Mouse (Mus musculus): Measurements from ENCODE around the gene Cryge. TPM values are rescaled to one million over a fixed set of nuclear protein-coding genes. Genes with fewer than 3 reads are reported as not detected.

Gene Cryge
- polyA plus RNA-seq, 1 experiment from 2014 or later = not detected

Other genes starting within 250 kb of the Cryge start
- 9.2 and 10.9 TPM in 2 replicates for gene Plekhm3, start 94.3 kb downstream of the Cryge start, polyA plus RNA-seq (2015; fragmentation: Nextera tagmentation; extraction: Ambion mirVana)
- not detected in 2 replicates for gene Akr1cl, start 18.4 kb downstream of the Cryge start, polyA plus RNA-seq (2015; fragmentation: Nextera tagmentation; extraction: Ambion mirVana)
- not detected in 2 replicates for gene Crygd, start 12.3 kb upstream of the Cryge start, polyA plus RNA-seq (2015; fragmentation: Nextera tagmentation; extraction: Ambion mirVana)
- not detected in 2 replicates for gene Crygc, start 22.5 kb upstream of the Cryge start, polyA plus RNA-seq (2015; fragmentation: Nextera tagmentation; extraction: Ambion mirVana)
- gene Crygb, start 31.1 kb upstream of the Cryge start, polyA plus RNA-seq (2015; fragmentation: Nextera tagmentation; extraction: Ambion mirVana) = not detected in 2 replicates
- gene Cryga, start 52.2 kb upstream of the Cryge start, polyA plus RNA-seq (2015; fragmentation: Nextera tagmentation; extraction: Ambion mirVana) = not detected in 2 replicates
- not detected in 2 replicates for gene Gm28845, start 68.4 kb upstream of the Cryge start, polyA plus RNA-seq (2015; fragmentation: Nextera tagmentation; extraction: Ambion mirVana)
- 1.5 and 2.9 TPM in 2 replicates for gene D630023F18Rik, start 72.1 kb upstream of the Cryge start, polyA plus RNA-seq (2015; fragmentation: Nextera tagmentation; extraction: Ambion mirVana)
- 496 and 516 TPM in 2 replicates for gene Idh1, start 135.4 kb upstream of the Cryge start, polyA plus RNA-seq (2015; fragmentation: Nextera tagmentation; extraction: Ambion mirVana)
- gene Pikfyve, start 135.5 kb upstream of the Cryge start, polyA plus RNA-seq (2015; fragmentation: Nextera tagmentation; extraction: Ambion mirVana) = 12.2 and 16.5 TPM in 2 replicates
- 1.8 and 2.0 TPM in 2 replicates for gene Pth2r, start 230.9 kb upstream of the Cryge start, polyA plus RNA-seq (2015; fragmentation: Nextera tagmentation; extraction: Ambion mirVana)

All from forebrain, embryonic 16.5 days (tissue).